Mouse (Mus musculus): ENCODE results near the gene Fmn2.

Gene Fmn2

GRCm38 (mm10) chr1:174501661-174502030 lies at the start of gene Fmn2:
Fmn2 (plus strand) TSS chr1:174501825.
- peak; percentile 91 for DNase-seq (ENCODE audit: low read depth, low spot score)

DNA sequence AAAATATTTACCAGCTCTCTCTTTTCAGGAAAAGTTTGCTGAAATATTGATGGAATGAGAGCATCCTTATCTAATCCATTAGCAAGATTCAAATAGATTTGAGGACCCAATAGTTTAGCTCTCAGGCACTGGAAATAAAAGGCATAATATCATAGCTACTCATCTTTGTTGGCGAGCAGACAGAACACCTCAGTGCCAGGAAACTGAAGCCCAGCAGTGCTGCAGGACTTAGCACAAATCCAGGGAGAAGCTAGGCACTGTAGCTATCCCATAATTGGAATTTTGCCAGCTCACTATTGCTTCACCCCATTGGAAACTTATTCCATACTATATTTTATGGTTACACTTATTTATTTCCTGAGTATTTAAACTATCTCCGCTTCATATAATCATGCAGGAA lies 46.5 kb upstream of the Fmn2 start:
- no peak for DNase-seq (ENCODE audit: low read depth, low spot score)

- no peak for DNase-seq (ENCODE audit: low read depth, low spot score)
Measured at GRCm38 (mm10) chr1:174465385-174465784, 36.2 kb upstream of the Fmn2 start.

DNA sequence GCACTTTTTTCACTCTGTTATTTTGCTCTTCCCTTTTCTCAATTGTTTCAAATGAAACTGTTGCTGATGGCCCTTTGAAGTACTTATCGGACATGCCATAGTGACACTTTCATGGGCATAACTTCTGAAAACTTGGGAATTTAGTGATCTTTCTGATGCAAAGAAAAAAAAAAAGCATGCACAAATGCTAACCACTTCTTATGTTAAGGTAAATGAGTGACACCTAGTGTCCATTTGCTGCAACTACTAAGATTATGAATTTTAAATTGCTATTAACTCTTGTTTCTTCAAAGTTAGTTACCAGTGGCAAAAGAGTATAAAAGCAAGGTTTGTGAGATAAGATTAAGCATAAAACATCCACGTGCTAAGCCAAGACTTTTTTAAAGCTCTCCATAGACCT lies 35.4 kb upstream of the Fmn2 start:
- peak; percentile 29 for DNase-seq (ENCODE audit: low read depth, low spot score)

DNA sequence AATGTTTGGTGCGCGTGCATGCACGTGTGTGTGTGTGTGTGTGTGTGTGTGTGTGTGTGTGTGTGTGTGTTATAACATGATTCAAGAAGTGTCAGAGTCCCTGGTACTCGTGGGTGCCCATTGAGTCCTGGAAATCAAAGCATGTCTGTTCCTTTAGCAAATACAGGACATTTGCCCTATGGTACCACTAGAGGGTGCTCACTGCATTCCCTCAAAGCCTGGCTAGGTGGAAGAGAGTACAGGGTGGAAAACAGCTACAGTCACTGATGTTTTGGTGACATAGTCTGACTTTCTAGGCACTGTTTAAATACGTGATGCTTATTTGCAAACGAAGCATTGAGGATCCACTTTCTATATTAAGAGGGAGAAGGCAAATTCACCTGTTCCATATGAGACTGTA lies 31.9 kb upstream of the Fmn2 start:
- peak; percentile 74 for DNase-seq (ENCODE audit: low read depth, low spot score)

- no peak for DNase-seq (ENCODE audit: low read depth, low spot score)
Measured at GRCm38 (mm10) chr1:174482567-174482966, 19.1 kb upstream of the Fmn2 start.

DNA sequence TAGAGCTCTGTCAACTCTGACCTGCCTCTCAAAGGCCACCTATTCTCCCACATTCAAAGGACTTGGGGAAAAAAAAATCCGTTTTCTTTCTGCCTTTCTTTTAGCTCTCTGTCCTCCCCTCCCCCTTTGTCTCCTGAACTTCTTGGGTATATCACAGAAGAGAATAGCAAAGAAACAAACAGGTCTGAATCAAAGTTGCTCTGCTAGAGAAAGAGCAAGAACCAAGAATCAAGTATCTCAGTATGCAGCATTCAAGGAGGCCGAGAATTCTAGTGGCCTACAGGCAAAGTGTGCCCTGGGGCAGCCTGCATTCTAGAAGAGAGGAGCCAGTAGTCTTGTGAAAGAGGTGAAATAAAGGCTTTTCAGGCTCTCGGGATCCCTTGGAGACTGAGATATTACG lies 1.6 kb upstream of the Fmn2 start:
- DNase-seq (ENCODE audit: low read depth, low spot score) = no peak

- DNase-seq (ENCODE audit: low read depth, low spot score) = no peak
Measured at GRCm38 (mm10) chr1:174501011-174501410, 614 bp upstream of the Fmn2 start.

DNA sequence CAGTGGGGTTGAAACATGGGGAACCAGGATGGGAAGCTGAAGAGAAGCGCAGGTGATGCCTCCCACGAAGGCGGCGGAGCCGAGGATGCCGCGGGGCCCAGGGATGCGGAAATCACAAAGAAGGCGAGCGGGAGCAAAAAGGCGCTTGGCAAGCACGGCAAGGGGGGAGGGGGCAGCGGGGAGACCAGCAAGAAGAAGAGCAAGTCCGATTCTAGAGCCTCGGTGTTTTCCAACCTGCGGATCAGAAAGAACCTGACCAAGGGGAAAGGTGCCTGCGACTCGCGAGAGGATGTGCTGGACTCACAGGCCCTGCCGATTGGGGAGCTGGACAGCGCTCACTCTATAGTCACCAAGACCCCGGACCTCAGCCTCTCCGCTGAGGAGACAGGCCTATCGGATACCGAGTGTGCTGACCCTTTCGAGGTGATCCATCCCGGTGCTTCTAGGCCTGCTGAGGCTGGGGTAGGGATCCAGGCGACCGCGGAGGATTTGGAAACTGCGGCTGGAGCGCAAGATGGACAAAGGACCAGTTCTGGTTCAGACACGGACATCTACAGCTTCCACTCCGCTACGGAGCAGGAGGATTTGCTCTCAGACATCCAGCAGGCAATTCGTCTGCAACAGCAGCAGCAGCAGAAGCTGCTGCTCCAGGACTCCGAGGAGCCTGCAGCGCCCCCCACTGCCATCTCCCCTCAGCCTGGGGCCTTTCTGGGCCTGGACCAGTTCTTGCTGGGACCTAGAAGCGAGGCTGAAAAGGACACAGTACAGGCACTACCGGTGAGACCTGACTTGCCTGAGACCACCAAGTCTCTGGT lies 613 bp downstream of the Fmn2 start:
- peak; percentile 53 for DNase-seq (ENCODE audit: low read depth, low spot score)

- peak; percentile 77 for DNase-seq (ENCODE audit: low read depth, low spot score)
Measured at GRCm38 (mm10) chr1:174502846-174503745, 1.5 kb downstream of the Fmn2 start.

- DNase-seq (ENCODE audit: low read depth, low spot score) = no peak
Measured at GRCm38 (mm10) chr1:174508571-174509110, 7.0 kb downstream of the Fmn2 start.

- no peak for DNase-seq (ENCODE audit: low read depth, low spot score)
Measured at GRCm38 (mm10) chr1:174513419-174513818, 11.8 kb downstream of the Fmn2 start.

GRCm38 (mm10) chr1:174521976-174522770 lies 20.5 kb downstream of the Fmn2 start:
- peak; percentile 1 for DNase-seq (ENCODE audit: low read depth, low spot score)

DNA sequence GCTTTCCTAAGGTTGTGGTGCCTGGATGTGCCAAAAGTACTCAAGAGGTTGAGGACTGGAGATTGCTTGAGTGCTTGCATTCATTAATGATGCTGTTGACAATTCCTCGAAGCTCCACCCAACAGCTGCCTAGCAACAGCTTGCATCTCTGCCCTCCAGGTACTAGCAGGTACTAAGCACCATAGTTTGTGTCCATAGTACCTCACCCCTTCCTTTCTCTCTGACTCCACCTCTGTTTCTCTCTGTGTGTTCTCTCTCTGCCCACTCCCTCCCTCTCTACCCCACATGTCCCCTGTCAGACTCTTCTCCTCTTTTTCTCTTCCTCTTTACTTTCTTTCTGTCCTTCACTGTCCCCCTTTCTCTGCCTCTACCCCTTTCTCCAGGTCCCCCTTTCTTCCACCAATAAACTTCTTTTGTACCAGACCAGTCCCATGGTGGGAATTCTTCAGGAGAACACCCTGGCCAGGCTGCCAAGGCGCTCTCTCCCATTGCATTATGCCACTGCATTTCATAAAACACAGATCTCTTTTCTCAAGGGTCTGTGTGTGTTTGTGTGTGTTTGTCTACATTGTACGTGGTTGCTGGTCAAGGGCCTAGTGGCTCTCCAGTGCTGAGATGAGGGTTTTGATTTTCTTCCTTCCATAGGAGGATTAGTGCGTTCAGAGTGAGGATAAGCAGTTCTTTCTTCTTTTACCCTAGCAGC lies 21.3 kb downstream of the Fmn2 start:
- DNase-seq (ENCODE audit: low read depth, low spot score) = peak; percentile 15

- DNase-seq (ENCODE audit: low read depth, low spot score) = no peak
Measured at GRCm38 (mm10) chr1:174523512-174523828, 21.8 kb downstream of the Fmn2 start.

DNA sequence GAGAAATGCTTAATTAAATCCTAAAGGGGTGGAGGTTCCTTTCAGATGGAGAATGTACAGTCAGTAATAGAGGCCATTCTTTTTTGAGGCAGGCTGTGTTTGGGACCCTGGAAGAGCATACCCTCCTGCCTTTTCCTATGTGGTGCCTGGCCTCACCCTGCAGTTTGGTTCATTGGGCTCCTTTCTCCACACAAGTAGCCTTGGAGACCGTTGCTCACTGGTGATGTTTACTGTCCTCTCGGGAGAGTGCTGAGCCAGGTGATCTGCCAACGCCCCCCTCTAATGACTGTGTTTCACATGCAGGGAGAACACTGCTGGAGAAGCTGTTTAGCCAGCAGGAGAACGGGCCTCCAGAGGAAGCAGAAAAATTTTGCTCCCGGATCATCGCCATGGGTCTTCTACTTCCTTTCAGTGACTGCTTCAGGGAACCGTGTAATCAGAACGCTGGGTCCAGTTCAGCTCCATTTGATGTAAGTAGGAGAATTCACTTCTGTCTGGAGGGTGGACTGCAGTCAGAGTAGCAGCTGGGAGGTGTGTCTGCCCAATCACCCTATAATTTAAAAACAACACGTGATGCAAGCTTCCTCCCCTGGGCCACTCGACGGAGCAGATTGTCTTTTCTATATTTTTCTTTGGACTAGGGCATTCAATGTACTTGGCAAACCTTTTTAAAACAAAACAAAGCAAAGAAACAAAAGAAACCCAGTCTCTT lies 35.3 kb downstream of the Fmn2 start:
- peak; percentile 17 for DNase-seq (ENCODE audit: low read depth, low spot score)

DNA sequence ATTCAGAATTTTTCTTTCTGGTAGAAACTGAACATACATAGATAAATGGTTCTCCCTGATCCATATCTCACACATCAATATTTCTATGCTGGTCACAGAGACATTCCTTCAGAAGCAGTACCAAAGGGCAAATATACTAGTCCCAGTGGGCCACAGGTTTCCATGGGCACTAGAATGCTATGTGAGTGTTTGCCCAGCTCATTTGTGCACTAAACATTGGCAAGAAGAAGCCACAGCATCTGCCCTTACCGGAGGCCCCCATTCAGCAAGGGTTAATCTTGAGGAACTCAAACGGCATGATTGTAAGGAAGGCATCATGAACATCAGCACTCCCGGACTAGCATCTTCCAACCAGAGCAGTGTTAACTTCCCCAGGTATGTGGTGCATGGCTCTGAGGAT lies 35.9 kb downstream of the Fmn2 start:
- DNase-seq (ENCODE audit: low read depth, low spot score) = no peak

DNA sequence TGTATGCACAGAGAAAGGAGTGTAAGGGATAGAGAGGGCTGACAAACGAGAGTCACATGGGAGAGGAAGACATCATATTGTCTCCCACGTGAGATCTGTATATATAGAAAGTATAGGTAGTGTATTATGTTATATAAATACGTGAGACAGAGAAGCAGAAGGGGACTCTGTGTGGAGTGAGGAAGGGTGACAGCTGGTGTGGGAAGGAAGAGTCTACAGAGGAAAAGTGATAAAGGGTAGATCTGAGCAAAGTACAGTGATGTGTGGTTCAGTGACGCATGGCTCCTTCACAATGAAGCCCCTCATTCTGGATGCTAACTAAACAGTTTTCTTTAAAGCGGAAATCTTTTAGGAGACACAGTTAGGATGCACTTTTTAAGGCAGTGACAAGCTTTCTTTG lies 46.7 kb downstream of the Fmn2 start:
- DNase-seq (ENCODE audit: low read depth, low spot score) = no peak

DNA sequence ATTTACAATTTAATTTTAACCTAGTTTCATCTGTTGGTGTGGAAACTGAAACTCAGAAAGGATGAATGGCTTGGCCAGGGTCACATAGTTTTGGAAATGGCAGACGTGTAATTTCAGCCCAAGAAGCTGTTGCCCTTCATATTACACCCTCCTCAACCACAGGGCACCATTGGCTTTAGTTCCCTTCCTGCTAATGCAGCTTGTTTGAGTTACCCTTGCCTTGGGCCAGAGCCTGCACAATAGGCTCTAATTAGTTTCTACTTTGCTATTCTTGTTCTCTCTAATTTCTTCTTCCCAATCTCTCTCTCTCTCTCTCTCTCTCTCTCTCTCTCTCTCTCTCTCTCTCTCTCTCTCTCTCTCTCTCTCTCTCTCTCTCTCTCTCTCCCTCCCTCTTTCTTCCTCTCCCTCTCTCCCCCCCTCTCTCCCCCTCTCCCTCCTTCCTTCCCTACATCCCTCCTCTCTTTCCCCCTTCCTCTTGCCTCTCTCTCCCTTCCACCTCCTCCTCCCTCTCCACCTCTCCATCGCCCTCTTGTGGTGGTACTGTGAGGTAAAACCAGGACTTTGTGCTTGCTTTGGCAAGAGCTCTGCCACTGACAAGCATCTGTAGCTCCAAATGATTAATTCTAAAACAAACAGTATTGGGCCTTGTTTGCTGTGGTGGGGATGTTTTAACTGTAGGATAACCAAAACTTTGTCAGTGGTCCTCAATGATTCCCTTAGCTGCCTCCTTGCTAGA lies 51.8 kb downstream of the Fmn2 start:
- peak; percentile 70 for DNase-seq (ENCODE audit: low read depth, low spot score)

- no peak for DNase-seq (ENCODE audit: low read depth, low spot score)
Measured at GRCm38 (mm10) chr1:174555412-174555811, 53.8 kb downstream of the Fmn2 start.

Data from ZHBTc4 (cell line).